Mouse (Mus musculus) heart, postnatal 0 days (tissue): ENCODE data around the gene Dnah2. TPM values are rescaled to one million over a fixed set of nuclear protein-coding genes. Genes with fewer than 3 reads are reported as not detected.
A peak's percentile ranks its signal among the peaks of the same experiment; 100 is the strongest.

Experiments
- ATAC-seq: fragments of 200-750 bp; cut with Nextera tagmentation; 2 replicates; pipeline ENCODE4 v1.8.0; 2017; ENCODE audit warnings: low read depth, moderate number of reproducible peaks, moderate library complexity; ENCODE audit not compliant: insufficient read depth
- DNase-seq: peaks from one replicate; pipeline ENCODE4 v3.0.0-alpha.2; 2016; ENCODE audit warnings: low spot score
- H3K27ac ChIP-seq: fragments of 300-500 bp; sonication (generic); 2 replicates; pipeline ENCODE4 v1.5.1; 2014; ENCODE audit warnings: low read depth, mild to moderate bottlenecking
- H3K27me3 ChIP-seq: fragments of 300-500 bp; sonication (generic); 2 replicates; pipeline ENCODE4 v1.6.1; 2014; ENCODE audit warnings: low read length, mixed read lengths; ENCODE audit not compliant: control insufficient read depth, insufficient read depth
- H3K36me3 ChIP-seq: fragments of 300-500 bp; sonication (generic); replicated peaks from 2 replicates; pipeline ENCODE4 v1.6.1; 2014; ENCODE audit warnings: low read length, mixed read lengths; ENCODE audit not compliant: control insufficient read depth, insufficient read depth
- H3K4me1 ChIP-seq: fragments of 300-500 bp; sonication (generic); 2 replicates; pipeline ENCODE4 v1.6.1; 2014; ENCODE audit warnings: antibody characterized with exemption; ENCODE audit not compliant: control insufficient read depth, insufficient read depth
- H3K4me2 ChIP-seq: fragments of 300-500 bp; sonication (generic); 2 replicates; pipeline ENCODE4 v1.6.1; 2014; ENCODE audit warnings: low read depth, mild to moderate bottlenecking, low read length, moderate library complexity
- H3K4me3 ChIP-seq: fragments of 300-500 bp; sonication (generic); 2 replicates; pipeline ENCODE4 v1.5.1; 2014; ENCODE audit warnings: low read depth, low read length
- H3K9ac ChIP-seq: fragments of 300-500 bp; sonication (generic); replicated peaks from 2 replicates; pipeline ENCODE4 v1.6.1; 2014; ENCODE audit warnings: low read depth, low read length, mixed read lengths
- H3K9me3 ChIP-seq: fragments of 300-500 bp; sonication (generic); replicated peaks from 2 replicates; pipeline ENCODE4 v1.6.1; 2016; ENCODE audit warnings: low read length; ENCODE audit not compliant: control insufficient read depth
- CTCF ChIP-seq: IDR thresholded peaks from 2 replicates; pipeline ENCODE4 v1.5.1; 2016; ENCODE audit warnings: antibody characterized with exemption, control low read depth, low read depth
- EP300 ChIP-seq: IDR thresholded peaks from 2 replicates; pipeline ENCODE4 v1.6.1; 2016; ENCODE audit warnings: antibody characterized with exemption, low read depth
- WGBS: fragments of 180-500 bp; shearing (Covaris S2); extraction: QIAGEN DNeasy Blood & Tissue Kit; methylation state at CpG from one replicate; pipeline ENCODE4 v1.1.7; 2014; 5-methylcytosine and 5-hydroxymethylcytosine counted together
- polyA plus RNA-seq: library from polyadenylated mRNA; unstranded; fragments of >200 nt; fragmentation: Nextera tagmentation; extraction: Ambion mirVana; gene quantifications from 2 replicates; pipeline ENCODE4 v1.2.1, GENCODE M21; 2015
- total RNA-seq: library from RNA; depleted of rRNA; stranded (reverse); fragments of >200 nt; gene quantifications from 2 replicates; pipeline ENCODE4 v1.2.3, GENCODE M21; 2014; ENCODE audit warnings: low replicate concordance

Gene Dnah2
- total and polyA plus RNA-seq, 2 experiments from 2014 or later: 0.03 TPM; not detected in 1

- 93% methylated on average over 7 of the region's 7 CpGs for WGBS
These were observed 84.9 kb downstream of the Dnah2 start for GRCm38 (mm10) chr11:69463996-69464395.

GRCm38 (mm10) chr11:69461568-69461967 is 87.3 kb downstream of the Dnah2 start:
- H3K27ac ChIP-seq: no peak overlapping the region
- ATAC-seq: no peak

More at GRCm38 (mm10) chr11:69463996-69464395, 84.9 kb downstream of the Dnah2 start:
- no peaks in the 10 kb centered on the region for H3K36me3 ChIP-seq
- H3K4me2 ChIP-seq: no peak overlapping the region
- H3K4me3 ChIP-seq: no peak overlapping the region
- ATAC-seq: no peak
- H3K9me3 ChIP-seq: no peaks in the 10 kb centered on the region
- TF ChIP-seq EP300 (no peak), CTCF (no peak)
- H3K27ac ChIP-seq: no peak overlapping the region
- H3K27me3 ChIP-seq: no peaks in the 10 kb centered on the region
- no peak for DNase-seq
- no peaks in the 10 kb centered on the region for H3K4me1 ChIP-seq
- H3K9ac ChIP-seq: no peak overlapping the region

GRCm38 (mm10) chr11:69459883-69460282 is 89.0 kb downstream of the Dnah2 start:
- Histone ChIP-seq H3K27ac (no peak overlapping the region), H3K4me3 (no peak overlapping the region), H3K36me3 (no peaks in the 10 kb centered on the region), H3K9me3 (no peaks in the 10 kb centered on the region), H3K4me1 (0 out of 2 replicates have a peak, but pooled peaks cover 7% of the 10 kb centered on the region), H3K4me2 (no peak overlapping the region), H3K27me3 (no peaks in the 10 kb centered on the region), H3K9ac (no peak overlapping the region)
- TF ChIP-seq EP300 (no peak), CTCF (no peak)
- DNase-seq: no peak
- 60% methylated on average over 4 of the region's 4 CpGs for WGBS
- ATAC-seq: no peak

More at GRCm38 (mm10) chr11:69461568-69461967, 87.3 kb downstream of the Dnah2 start:
- TF ChIP-seq EP300 (no peak), CTCF (no peak)
- Histone ChIP-seq H3K9ac (no peak overlapping the region), H3K4me1 (0 out of 2 replicates have a peak, but pooled peaks cover 7% of the 10 kb centered on the region), H3K4me3 (no peak overlapping the region), H3K9me3 (no peaks in the 10 kb centered on the region), H3K4me2 (no peak overlapping the region), H3K27me3 (no peaks in the 10 kb centered on the region), H3K36me3 (no peaks in the 10 kb centered on the region)
- WGBS: 26% methylated on average over 5 of the region's 5 CpGs
- no peak for DNase-seq

- TF ChIP-seq EP300 (no peak), CTCF (no peak)
- no peaks in the 10 kb centered on the region for H3K36me3 ChIP-seq
- no peak overlapping the region for H3K9ac ChIP-seq
- peaks cover 21% of the 10 kb centered on the region; the same call in 1 of the 2 replicates for H3K4me1 ChIP-seq
- H3K4me3 ChIP-seq: no peak overlapping the region
- no peak overlapping the region for H3K4me2 ChIP-seq
- ATAC-seq (peak; percentile 78), DNase-seq (no peak)
- no peaks in the 10 kb centered on the region for H3K27me3 ChIP-seq
- WGBS: 13% methylated on average over 6 of the region's 6 CpGs
- 0 out of 2 replicates have a peak overlapping the region, but pooled peaks have one; percentile 11 for H3K27ac ChIP-seq
- no peaks in the 10 kb centered on the region for H3K9me3 ChIP-seq
These were observed 91.8 kb downstream of the Dnah2 start for GRCm38 (mm10) chr11:69457006-69457579.

GRCm38 (mm10) chr11:69452114-69452867 is 96.6 kb downstream of the Dnah2 start:
- Histone ChIP-seq H3K9ac (no peak overlapping the region; the same call in 1 of the 2 replicates), H3K27me3 (no peaks in the 10 kb centered on the region), H3K27ac (peak overlapping the region; percentile 70), H3K4me2 (peak overlapping the region; percentile 41), H3K4me1 (peaks cover 21% of the 10 kb centered on the region; the same call in 1 of the 2 replicates), H3K9me3 (no peaks in the 10 kb centered on the region), H3K36me3 (no peaks in the 10 kb centered on the region), H3K4me3 (peak overlapping the region; percentile 31)
- peak; percentile 75 for TF ChIP-seq EP300
- no peak for TF ChIP-seq CTCF
- peak; percentile 74 for ATAC-seq
- peak; percentile 81 for DNase-seq
- WGBS: 24% methylated on average over 23 of the region's 23 CpGs
